Mouse (Mus musculus) lung, postnatal 0 days (tissue): ENCODE measurements around the gene Dcun1d4. TPM values are rescaled to one million over a fixed set of nuclear protein-coding genes. Genes with fewer than 3 reads are reported as not detected.

ENCODE experiments used
- ATAC-seq: fragments of 200-750 bp; cut with Nextera tagmentation; 2 replicates; pipeline ENCODE4 v1.8.0; 2017; ENCODE audit warnings: moderate library complexity
- DNase-seq: peaks from one replicate; pipeline ENCODE4 v3.0.0-alpha.2; 2016; ENCODE audit warnings: low spot score
- H3K27ac ChIP-seq: fragments of 300-500 bp; sonication (generic); 2 replicates; pipeline ENCODE4 v1.5.1; 2014; ENCODE audit warnings: antibody characterized with exemption, mild to moderate bottlenecking, low read length, mixed read lengths
- H3K27me3 ChIP-seq: fragments of 300-500 bp; sonication (generic); replicated peaks from 2 replicates; pipeline ENCODE4 v1.6.1; 2014; ENCODE audit warnings: low read length, mixed read lengths; ENCODE audit not compliant: insufficient read depth
- H3K36me3 ChIP-seq: fragments of 300-500 bp; sonication (generic); 2 replicates; pipeline ENCODE4 v1.6.1; 2014; ENCODE audit warnings: low read length, mixed read lengths; ENCODE audit not compliant: insufficient read depth
- H3K4me1 ChIP-seq: fragments of 300-500 bp; sonication (generic); 2 replicates; pipeline ENCODE4 v1.6.1; 2014; ENCODE audit warnings: antibody characterized with exemption, low read depth, low read length, mixed read lengths; ENCODE audit not compliant: insufficient read depth
- H3K4me2 ChIP-seq: fragments of 300-500 bp; sonication (generic); replicated peaks from 2 replicates; pipeline ENCODE4 v1.6.1; 2014; ENCODE audit warnings: low read depth, mild to moderate bottlenecking, low read length, moderate library complexity, mixed read lengths
- H3K4me3 ChIP-seq: fragments of 300-500 bp; sonication (generic); 2 replicates; pipeline ENCODE4 v1.5.1; 2014; ENCODE audit warnings: low read depth, low read length
- H3K9ac ChIP-seq: fragments of 300-500 bp; sonication (generic); replicated peaks from 2 replicates; pipeline ENCODE4 v1.6.1; 2014; ENCODE audit warnings: low read depth, mild to moderate bottlenecking
- H3K9me3 ChIP-seq: fragments of 300-500 bp; sonication (generic); 2 replicates; pipeline ENCODE4 v1.6.1; 2016; ENCODE audit warnings: low read length, mixed read lengths
- CTCF ChIP-seq: IDR thresholded peaks from 2 replicates; pipeline ENCODE4 v1.5.1; 2016; ENCODE audit warnings: antibody characterized with exemption, mild to moderate bottlenecking
- EP300 ChIP-seq: IDR thresholded peaks from 2 replicates; pipeline ENCODE4 v1.6.1; 2016; ENCODE audit warnings: antibody characterized with exemption, mild to moderate bottlenecking, control low read depth
- WGBS: fragments of 180-500 bp; shearing (Covaris S2); extraction: QIAGEN DNeasy Blood & Tissue Kit; methylation state at CpG from one replicate; pipeline ENCODE4 v1.1.7; 2014; 5-methylcytosine and 5-hydroxymethylcytosine counted together
- polyA plus RNA-seq: library from polyadenylated mRNA; unstranded; fragments of >200 nt; fragmentation: Nextera tagmentation; extraction: Ambion mirVana; gene quantifications from 2 replicates; pipeline ENCODE4 v1.2.1, GENCODE M21; 2015

Dcun1d4 gene
- polyA plus RNA-seq, 1 experiment from 2014 or later: 14.7 TPM

GRCm38 (mm10) chr5:73511074-73511473 is 30.3 kb downstream of the Dcun1d4 start:
- no peaks in the 10 kb centered on the region for H3K27me3 ChIP-seq
- ATAC-seq (peak; percentile 52), DNase-seq (no peak)
- no peaks in the 10 kb centered on the region for H3K36me3 ChIP-seq
- 60% methylated on average over 14 of the region's 14 CpGs for WGBS
- no peak for TF ChIP-seq EP300
- TF ChIP-seq CTCF: no peak
- H3K4me2 ChIP-seq: no peak overlapping the region
- no peak overlapping the region for H3K9ac ChIP-seq
- H3K4me1 ChIP-seq: no peaks in the 10 kb centered on the region; the same call in 1 of the 2 replicates
- no peaks in the 10 kb centered on the region for H3K9me3 ChIP-seq
- H3K27ac ChIP-seq: no peak overlapping the region
- H3K4me3 ChIP-seq: no peak overlapping the region

GRCm38 (mm10) chr5:73512241-73512640 is 31.4 kb downstream of the Dcun1d4 start:
- Histone ChIP-seq H3K27me3 (no peaks in the 10 kb centered on the region), H3K4me1 (no peaks in the 10 kb centered on the region; the same call in 1 of the 2 replicates), H3K4me2 (no peak overlapping the region), H3K9ac (no peak overlapping the region), H3K27ac (no peak overlapping the region), H3K36me3 (peaks cover 3% of the 10 kb centered on the region; the same call in 1 of the 2 replicates), H3K9me3 (no peaks in the 10 kb centered on the region), H3K4me3 (no peak overlapping the region)
- ATAC-seq (no peak), DNase-seq (no peak)
- 95% methylated on average over 1 of the region's 1 CpGs for WGBS
- TF ChIP-seq EP300 (no peak), CTCF (no peak)

- Histone ChIP-seq H3K9me3 (no peaks in the 10 kb centered on the region), H3K27me3 (no peaks in the 10 kb centered on the region), H3K4me2 (no peak overlapping the region), H3K27ac (no peak overlapping the region), H3K4me3 (no peak overlapping the region), H3K9ac (no peak overlapping the region), H3K4me1 (no peaks in the 10 kb centered on the region; the same call in 1 of the 2 replicates), H3K36me3 (peaks cover 4% of the 10 kb centered on the region; the same call in 1 of the 2 replicates)
- ATAC-seq: no peak
- 72% methylated on average over 9 of the region's 9 CpGs for WGBS
- DNase-seq: no peak
- TF ChIP-seq EP300 (no peak), CTCF (no peak)
These were observed 31.9 kb downstream of the Dcun1d4 start for GRCm38 (mm10) chr5:73512661-73513060.

GRCm38 (mm10) chr5:73514202-73514601 is 33.4 kb downstream of the Dcun1d4 start:
- 94% methylated on average over 2 of the region's 2 CpGs for WGBS
- Histone ChIP-seq H3K36me3 (peaks cover 6% of the 10 kb centered on the region; the same call in 1 of the 2 replicates), H3K9me3 (no peaks in the 10 kb centered on the region), H3K4me3 (no peak overlapping the region), H3K4me2 (no peak overlapping the region), H3K4me1 (no peaks in the 10 kb centered on the region; the same call in 1 of the 2 replicates), H3K9ac (no peak overlapping the region), H3K27ac (no peak overlapping the region), H3K27me3 (no peaks in the 10 kb centered on the region)
- no peak for DNase-seq
- TF ChIP-seq EP300 (no peak), CTCF (no peak)
- ATAC-seq: no peak

- Histone ChIP-seq H3K4me3 (no peak overlapping the region), H3K9me3 (no peaks in the 10 kb centered on the region), H3K4me1 (no peaks in the 10 kb centered on the region), H3K27ac (no peak overlapping the region), H3K36me3 (peaks cover 6% of the 10 kb centered on the region; the same call in 1 of the 2 replicates), H3K9ac (no peak overlapping the region), H3K27me3 (no peaks in the 10 kb centered on the region), H3K4me2 (no peak overlapping the region)
- 90% methylated on average over 5 of the region's 5 CpGs for WGBS
- no peak for ATAC-seq
- TF ChIP-seq CTCF: no peak
- no peak for TF ChIP-seq EP300
- DNase-seq: no peak
These were observed 36.5 kb downstream of the Dcun1d4 start for GRCm38 (mm10) chr5:73517299-73517698.

- DNase-seq: no peak
- WGBS: 93% methylated on average over 8 of the region's 8 CpGs
These were observed 37.8 kb downstream of the Dcun1d4 start for GRCm38 (mm10) chr5:73518424-73519211.

More at GRCm38 (mm10) chr5:73518424-73519211, 37.8 kb downstream of the Dcun1d4 start:
- ATAC-seq: no peak
- Histone ChIP-seq H3K27ac (no peak overlapping the region), H3K9ac (no peak overlapping the region), H3K4me1 (no peaks in the 10 kb centered on the region), H3K27me3 (no peaks in the 10 kb centered on the region), H3K36me3 (peaks cover 6% of the 10 kb centered on the region; the same call in 1 of the 2 replicates), H3K4me2 (no peak overlapping the region), H3K9me3 (no peaks in the 10 kb centered on the region), H3K4me3 (no peak overlapping the region)
- no peak for TF ChIP-seq EP300
- no peak for TF ChIP-seq CTCF
